Mouse (Mus musculus): ENCODE results near the gene Rpl3. TPM values are rescaled to one million over a fixed set of nuclear protein-coding genes. Genes with fewer than 3 reads are reported as not detected.

Gene Rpl3
- polyA plus RNA-seq, 1 experiment = 778 TPM

DNA sequence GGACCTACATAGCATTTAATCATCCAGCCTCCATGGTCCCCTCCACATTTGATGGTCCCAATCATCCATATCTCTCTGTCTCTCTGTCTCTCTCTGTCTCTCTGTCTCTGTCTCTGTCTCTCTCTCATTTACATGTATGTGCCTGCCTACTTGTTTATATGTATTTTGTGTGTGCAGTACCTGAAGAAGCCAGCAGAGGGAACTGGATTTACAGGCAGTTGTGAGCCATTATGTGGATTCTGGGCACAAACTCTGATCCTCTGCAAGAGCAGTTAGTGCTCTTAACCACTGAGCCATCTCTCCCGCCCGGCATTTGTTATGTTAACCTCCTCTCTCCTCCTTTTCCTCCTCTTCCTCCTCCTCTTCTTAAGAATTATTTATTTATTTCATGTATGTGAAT, 45.9 kb downstream of the Rpl3 start:
- no peak for DNase-seq (ENCODE audit: extremely low spot score in 1 of 2, low spot score in 1 of 2)

DNA sequence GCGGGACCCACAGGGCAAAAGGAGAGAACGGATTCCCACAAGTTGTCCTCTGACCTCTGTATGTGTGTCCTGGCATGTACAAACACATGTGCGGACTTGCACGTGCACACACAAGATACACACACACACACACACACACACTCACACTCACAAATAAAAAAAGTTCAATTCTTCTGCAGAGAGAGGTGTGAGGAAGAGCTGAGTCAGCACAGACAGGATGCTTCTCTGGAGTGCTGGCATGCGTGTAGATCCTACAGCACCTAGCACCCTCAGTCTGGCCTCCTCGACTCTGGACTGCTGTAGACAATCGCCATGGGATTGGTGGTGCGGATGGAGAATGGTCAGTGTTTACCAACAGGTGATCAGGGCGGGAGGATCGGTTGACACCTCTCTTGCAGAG, 47.4 kb downstream of the Rpl3 start:
- no peak for DNase-seq (ENCODE audit: extremely low spot score in 1 of 2, low spot score in 1 of 2)

DNA sequence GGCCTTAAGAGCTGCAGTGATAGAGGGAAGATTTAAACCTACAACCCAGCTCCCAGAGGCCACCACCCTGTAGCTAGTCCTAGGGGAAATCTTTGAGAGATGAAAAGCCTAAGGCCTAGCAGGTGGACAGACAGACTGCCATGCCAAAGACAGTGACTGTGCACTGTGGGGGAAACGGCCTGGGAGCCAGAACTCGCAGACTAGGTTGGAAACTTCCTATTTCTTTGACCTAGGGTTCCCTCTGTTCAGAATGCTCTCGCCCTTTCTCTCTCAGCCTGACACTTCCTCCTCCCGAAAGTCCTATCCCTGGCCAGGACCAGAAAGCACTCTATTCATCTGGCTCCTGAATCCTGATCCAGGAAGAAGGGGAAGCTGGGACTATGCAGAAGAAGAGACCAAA, 49.5 kb downstream of the Rpl3 start:
- DNase-seq (ENCODE audit: extremely low spot score in 1 of 2, low spot score in 1 of 2) = no peak

DNA sequence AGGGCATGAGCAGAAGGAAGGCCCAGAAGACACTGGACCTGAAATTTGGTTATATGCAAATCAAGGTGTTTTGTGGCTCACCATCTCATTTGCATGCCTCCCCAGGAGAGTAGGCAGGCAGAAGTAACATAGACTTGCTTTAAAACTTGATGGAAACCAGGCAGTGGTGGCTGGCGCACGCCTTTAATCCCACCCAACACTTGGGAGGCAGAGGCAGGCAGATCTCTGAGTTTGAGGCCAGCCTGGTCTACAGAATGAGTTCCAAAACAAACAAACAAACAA, 53.6 kb downstream of the Rpl3 start:
- no peak for DNase-seq (ENCODE audit: extremely low spot score in 1 of 2, low spot score in 1 of 2)

DNA sequence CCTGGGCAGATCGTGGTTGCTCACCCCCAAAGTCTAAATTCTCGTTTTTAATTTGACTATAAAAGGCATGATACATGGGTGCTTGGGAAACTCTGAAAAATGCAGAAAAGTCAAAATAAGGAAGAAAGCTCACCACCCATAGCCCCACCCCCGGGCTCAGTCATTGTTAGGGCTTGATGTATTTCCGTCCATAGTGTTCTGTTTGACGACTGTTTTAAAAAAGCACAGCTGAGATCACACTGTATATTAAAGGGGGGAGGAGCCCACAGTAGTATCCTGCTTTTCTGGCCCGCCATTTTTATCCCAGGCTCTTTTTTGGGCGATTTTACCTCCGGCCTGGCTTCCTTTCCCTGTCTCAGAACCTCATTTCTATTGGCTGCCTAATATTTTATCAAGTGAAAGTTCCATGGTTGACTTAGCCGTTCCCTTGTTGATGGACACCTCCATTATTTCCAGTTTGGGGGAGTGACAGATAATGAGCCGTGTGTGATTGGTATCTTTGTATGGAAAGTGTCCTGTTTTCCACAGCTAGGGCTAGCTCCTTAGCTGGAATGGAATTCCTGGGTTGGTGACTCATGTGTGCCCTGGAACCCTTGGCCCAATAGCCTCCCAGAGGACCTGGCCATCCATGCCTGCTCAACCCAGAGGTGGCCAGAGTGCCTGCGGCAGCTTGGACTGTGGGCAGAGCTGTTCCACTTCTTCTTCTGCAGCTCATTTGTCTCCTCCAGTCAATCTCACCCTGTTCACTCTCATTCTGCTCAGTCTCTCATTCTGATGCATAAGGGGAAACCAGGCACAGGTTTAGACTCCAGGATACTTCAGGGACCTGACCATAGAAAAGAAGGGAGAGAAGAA, 54.2 kb downstream of the Rpl3 start:
- no peak for DNase-seq (ENCODE audit: extremely low spot score in 1 of 2, low spot score in 1 of 2)

DNA sequence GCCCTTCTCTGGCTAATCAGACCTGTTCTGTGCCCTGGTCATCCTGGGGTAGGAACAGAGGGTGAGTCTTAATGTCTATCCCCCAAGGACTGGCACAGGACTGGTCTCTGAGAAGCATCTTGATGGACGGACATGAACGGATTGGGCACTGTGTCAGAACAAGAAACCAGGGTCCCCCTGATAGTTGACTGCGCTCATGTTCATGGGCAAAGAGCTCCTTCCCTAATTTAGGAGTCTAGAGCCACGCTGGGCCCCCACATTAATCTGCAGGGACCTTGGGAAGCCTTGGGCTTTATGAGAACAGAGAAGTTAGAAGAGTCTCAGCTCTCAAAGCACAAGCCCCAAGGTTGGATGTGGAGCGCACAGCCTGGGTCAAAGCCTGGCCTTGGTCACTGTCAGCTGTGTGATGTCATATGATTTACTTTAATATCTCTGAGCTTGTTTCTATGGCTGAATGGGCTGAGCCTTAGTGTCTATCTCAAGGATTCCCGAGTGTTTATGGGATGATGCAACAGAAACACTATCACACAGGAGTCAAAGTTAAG, 56.3 kb downstream of the Rpl3 start:
- DNase-seq (ENCODE audit: extremely low spot score in 1 of 2, low spot score in 1 of 2) = no peak

DNA sequence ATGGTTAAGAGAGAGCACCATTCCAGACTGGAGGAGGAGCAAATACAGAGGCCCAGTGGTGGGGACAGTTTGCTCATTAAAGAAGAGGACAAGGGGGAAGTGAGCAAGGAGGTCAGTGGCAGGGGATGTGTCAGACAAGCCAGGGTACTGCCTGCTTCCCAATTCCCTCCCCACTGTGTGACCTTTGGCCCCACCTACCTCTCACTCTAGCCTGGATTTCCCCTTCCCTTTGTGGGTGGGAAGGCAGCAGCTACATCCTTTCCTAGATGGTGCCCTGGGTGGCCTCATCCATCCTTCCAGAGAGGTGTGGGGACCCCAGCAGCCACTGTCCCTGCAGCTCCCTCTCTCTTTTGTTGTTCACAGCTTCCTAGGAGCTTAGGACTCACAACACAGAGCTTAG, 56.8 kb downstream of the Rpl3 start:
- DNase-seq (ENCODE audit: extremely low spot score in 1 of 2, low spot score in 1 of 2) = no peak

DNA sequence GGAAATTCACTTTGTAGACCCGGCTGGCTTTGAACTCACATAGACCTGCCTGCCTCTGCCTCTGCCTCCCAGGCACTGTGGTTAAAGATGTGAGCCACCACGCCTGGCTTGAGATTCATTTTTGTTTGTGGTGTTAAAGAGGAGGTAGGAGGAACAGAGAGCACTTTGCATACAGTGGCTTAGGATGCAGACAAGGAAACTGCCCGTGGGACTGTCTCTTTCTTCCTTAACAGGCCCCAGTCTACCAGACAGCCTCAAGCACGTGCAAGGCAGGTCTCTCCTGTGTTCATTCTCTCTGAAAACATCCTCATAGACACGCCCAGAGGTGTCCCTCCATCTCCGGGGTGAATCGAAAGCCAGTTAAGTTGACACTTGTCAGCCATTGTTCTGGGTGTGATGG, 57.3 kb downstream of the Rpl3 start:
- DNase-seq (ENCODE audit: extremely low spot score in 1 of 2, low spot score in 1 of 2) = no peak

DNA sequence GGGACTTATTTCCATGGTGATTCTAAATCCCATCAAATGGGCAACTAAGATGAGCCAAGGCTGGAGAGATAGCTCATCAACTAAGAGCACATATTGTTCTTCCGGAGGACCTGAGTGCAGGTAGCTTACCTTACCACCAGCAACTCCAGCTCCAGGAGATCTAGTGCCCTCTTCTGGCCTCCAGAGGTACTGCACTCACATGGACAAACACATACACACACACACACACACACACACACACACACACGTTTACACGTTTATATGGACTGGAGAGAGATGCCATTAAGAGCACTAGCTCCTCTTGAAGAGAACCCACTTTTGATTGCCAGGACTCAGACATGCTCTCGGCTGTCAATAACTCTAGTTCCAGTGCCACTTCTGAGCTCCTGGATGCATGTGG, 60.5 kb downstream of the Rpl3 start:
- DNase-seq (ENCODE audit: extremely low spot score in 1 of 2, low spot score in 1 of 2) = no peak

DNA sequence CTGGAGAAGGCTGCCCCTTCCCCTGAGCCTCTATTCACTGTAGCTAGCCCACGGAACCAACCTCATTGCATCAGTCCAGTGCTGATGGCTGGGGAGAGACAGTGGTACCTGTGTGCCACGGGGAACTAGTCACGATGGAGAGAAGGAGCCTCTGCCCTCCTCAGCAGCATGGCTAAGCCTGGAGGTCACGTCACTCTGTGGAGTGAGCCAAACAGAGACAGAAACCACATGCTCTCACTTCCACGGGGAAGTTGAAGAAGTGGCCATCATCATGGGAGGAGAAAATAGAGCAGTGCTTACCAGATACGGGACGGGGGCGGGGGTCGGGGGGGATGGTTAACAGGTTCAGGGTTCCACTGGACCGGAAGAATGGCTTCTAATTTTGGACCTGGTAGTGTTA, 61.3 kb downstream of the Rpl3 start:
- DNase-seq (ENCODE audit: extremely low spot score in 1 of 2, low spot score in 1 of 2) = no peak

DNA sequence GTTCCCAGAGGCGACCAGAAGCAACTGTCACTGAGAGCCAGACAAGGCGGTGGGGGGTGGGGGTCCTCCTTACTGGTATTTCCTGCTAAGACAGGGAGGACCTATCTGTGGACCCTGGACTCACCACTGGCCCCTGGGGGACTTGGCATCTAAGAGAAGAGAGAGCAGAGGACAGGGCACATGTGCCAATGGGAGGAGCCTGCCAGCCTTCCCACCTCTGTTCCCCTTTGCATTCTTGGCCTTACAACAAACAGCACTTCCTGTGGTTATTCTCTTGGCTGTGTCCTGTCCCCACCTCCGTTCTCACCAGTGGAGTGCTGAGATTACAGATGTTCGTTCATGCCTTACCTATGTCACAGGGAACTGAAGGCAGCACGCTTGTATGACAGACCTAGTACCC, 62.8 kb downstream of the Rpl3 start:
- no peak for DNase-seq (ENCODE audit: extremely low spot score in 1 of 2, low spot score in 1 of 2)

Other genes with a start within 250 kb of the Rpl3 start
- 7.1 and 7.4 TPM in 2 replicates for gene Apobec3, start 200.2 kb downstream of the Rpl3 start, polyA plus RNA-seq (2012; rRNA removed)
- 58.6 TPM in 2 replicates for gene Cbx7, start 120.7 kb downstream of the Rpl3 start, polyA plus RNA-seq (2012; rRNA removed)
- gene Pdgfb, start 76.9 kb downstream of the Rpl3 start, polyA plus RNA-seq (2012; rRNA removed) = 30.7 and 32.4 TPM in 2 replicates
- gene Syngr1, start 534 bp downstream of the Rpl3 start, polyA plus RNA-seq (2012; rRNA removed) = 288 and 302 TPM in 2 replicates
- gene Tab1, start 41.3 kb upstream of the Rpl3 start, polyA plus RNA-seq (2012; rRNA removed) = 37.9 and 41.4 TPM in 2 replicates
- 79.3 and 84.5 TPM in 2 replicates for gene Mgat3, start 81.9 kb upstream of the Rpl3 start, polyA plus RNA-seq (2012; rRNA removed)
- gene Mief1, start 142.2 kb upstream of the Rpl3 start, polyA plus RNA-seq (2012; rRNA removed) = 14.9 and 15.6 TPM in 2 replicates
- not detected in 2 replicates for gene AC140267.1, start 144.0 kb upstream of the Rpl3 start, polyA plus RNA-seq (2012; rRNA removed)
- gene Atf4, start 163.3 kb upstream of the Rpl3 start, polyA plus RNA-seq (2012; rRNA removed) = 206 and 220 TPM in 2 replicates
- gene Rps19bp1, start 172.4 kb upstream of the Rpl3 start, polyA plus RNA-seq (2012; rRNA removed) = 46.5 and 47.8 TPM in 2 replicates
- gene Cacna1i, start 195.4 kb upstream of the Rpl3 start, polyA plus RNA-seq (2012; rRNA removed) = 35.7 and 40.9 TPM in 2 replicates

All from frontal cortex, adult 2 months (tissue).